Mouse (Mus musculus): ENCODE measurements around the gene Ezr. TPM values are rescaled to one million over a fixed set of nuclear protein-coding genes. Genes with fewer than 3 reads are reported as not detected.

The Ezr gene
- polyA plus RNA-seq, 1 experiment: 368 TPM

DNA sequence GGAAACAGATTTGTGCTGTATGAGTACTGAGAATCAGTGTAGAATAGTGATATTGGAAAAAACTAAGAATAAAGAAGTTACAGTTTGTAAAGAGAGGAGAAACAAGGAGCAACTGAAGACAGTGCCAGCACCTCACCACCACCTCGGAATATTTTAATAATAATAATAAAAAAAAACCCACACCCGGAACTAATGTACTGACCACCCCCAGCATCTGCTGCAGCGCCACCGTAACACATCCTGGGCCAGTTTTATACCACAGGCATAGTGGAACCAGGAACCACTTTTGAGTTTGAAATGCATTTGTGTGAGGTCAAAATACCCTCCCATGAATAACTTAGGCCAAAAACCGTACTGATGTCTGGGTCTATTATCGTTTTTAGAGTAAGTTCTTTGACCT is 1.3 kb downstream of the Ezr start:
- TF ChIP-seq POLR2A (IDR thresholded peaks at IDR 0.05; ENCODE audit: low read depth, low read length) (no peak), CTCF (IDR thresholded peaks at IDR 0.05; ENCODE audit: extremely low read depth, insufficient read length, insufficient replicate concordance, low read depth, low read length) (no peak)
- Histone ChIP-seq H3K27ac (ENCODE audit: insufficient read depth, low read depth, low read length) (peak overlapping the region; percentile 53), H3K36me3 (ENCODE audit: control insufficient read depth, insufficient read depth, low read length) (peaks cover 29% of the 10 kb centered on the region), H3K27me3 (ENCODE audit: control insufficient read depth, insufficient read depth, low read length) (no peaks in the 10 kb centered on the region), H3K4me1 (ENCODE audit: control insufficient read depth, insufficient read depth, insufficient read length, low read length) (peaks cover 10% of the 10 kb centered on the region), H3K4me3 (ENCODE audit: low read depth, low read length) (peak overlapping the region; percentile 14; the same call in 1 of the 2 replicates)
- 16% methylated on average over 6 of the region's 6 CpGs for WGBS

DNA sequence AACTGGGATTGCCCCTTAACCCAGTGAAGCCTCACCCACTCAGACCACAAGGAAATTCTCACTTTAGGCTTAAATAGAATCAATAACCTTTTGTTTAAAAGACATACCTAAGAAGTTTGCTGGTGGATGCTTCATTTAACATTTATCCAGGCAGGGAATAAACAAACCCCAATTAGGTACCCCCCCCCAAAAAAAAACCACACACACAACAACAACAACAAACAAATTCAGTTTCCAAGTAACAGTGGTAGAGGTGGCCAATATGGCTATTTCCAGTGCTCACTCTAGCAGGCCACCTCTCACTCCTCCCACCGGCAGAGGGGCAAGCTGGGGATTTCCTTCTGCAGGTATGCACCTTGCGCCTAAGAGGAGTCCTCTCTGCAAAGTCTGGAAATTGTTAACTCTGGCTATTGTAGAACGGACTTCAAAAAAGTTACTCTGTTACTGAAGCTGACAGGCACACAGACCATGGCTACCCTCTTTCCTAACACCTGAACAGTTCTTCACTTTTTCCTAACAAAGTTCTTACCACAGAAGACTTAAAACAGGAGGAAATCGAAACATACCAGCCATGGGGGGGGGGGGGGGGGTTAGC is 2.0 kb downstream of the Ezr start:
- peaks cover 29% of the 10 kb centered on the region for H3K36me3 ChIP-seq (ENCODE audit: control insufficient read depth, insufficient read depth, low read length)
- H3K4me1 ChIP-seq (ENCODE audit: control insufficient read depth, insufficient read depth, insufficient read length, low read length): peaks cover 13% of the 10 kb centered on the region
- 19% methylated on average over 4 of the region's 4 CpGs for WGBS
- H3K27ac ChIP-seq (ENCODE audit: insufficient read depth, low read depth, low read length): peak overlapping the region; percentile 90
- H3K4me3 ChIP-seq (ENCODE audit: low read depth, low read length): peak overlapping the region; percentile 68
- H3K27me3 ChIP-seq (ENCODE audit: control insufficient read depth, insufficient read depth, low read length): no peaks in the 10 kb centered on the region
- no peak for TF ChIP-seq POLR2A (IDR thresholded peaks at IDR 0.05; ENCODE audit: low read depth, low read length)
- no peak for TF ChIP-seq CTCF (IDR thresholded peaks at IDR 0.05; ENCODE audit: extremely low read depth, insufficient read length, insufficient replicate concordance, low read depth, low read length)

DNA sequence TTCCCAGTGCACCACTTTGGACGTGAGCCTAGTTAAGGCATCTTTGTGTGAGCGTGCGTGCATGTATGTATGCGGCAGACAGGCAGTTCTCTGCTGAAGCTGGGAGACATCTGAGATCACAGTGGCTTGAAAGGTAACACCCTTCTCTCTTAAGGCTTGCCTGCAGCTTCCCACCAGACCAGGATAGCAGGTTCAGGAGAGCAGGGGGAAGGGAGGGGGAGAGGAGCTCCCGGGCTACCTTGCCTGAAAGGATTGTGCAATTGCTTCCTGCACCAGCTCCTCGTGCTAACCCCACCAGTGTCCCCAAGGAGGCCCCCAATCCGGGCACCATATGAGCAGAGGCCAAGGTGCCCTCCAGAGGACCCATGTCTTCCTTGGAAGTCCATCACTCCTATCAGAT is 3.0 kb downstream of the Ezr start:
- Histone ChIP-seq H3K36me3 (ENCODE audit: control insufficient read depth, insufficient read depth, low read length) (peaks cover 35% of the 10 kb centered on the region), H3K4me3 (ENCODE audit: low read depth, low read length) (peak overlapping the region; percentile 63), H3K27me3 (ENCODE audit: control insufficient read depth, insufficient read depth, low read length) (no peaks in the 10 kb centered on the region), H3K27ac (ENCODE audit: insufficient read depth, low read depth, low read length) (peak overlapping the region; percentile 90), H3K4me1 (ENCODE audit: control insufficient read depth, insufficient read depth, insufficient read length, low read length) (peaks cover 18% of the 10 kb centered on the region)
- TF ChIP-seq CTCF (IDR thresholded peaks at IDR 0.05; ENCODE audit: extremely low read depth, insufficient read length, insufficient replicate concordance, low read depth, low read length) (no peak), POLR2A (IDR thresholded peaks at IDR 0.05; ENCODE audit: low read depth, low read length) (no peak)
- 17% methylated on average over 7 of the region's 7 CpGs for WGBS

DNA sequence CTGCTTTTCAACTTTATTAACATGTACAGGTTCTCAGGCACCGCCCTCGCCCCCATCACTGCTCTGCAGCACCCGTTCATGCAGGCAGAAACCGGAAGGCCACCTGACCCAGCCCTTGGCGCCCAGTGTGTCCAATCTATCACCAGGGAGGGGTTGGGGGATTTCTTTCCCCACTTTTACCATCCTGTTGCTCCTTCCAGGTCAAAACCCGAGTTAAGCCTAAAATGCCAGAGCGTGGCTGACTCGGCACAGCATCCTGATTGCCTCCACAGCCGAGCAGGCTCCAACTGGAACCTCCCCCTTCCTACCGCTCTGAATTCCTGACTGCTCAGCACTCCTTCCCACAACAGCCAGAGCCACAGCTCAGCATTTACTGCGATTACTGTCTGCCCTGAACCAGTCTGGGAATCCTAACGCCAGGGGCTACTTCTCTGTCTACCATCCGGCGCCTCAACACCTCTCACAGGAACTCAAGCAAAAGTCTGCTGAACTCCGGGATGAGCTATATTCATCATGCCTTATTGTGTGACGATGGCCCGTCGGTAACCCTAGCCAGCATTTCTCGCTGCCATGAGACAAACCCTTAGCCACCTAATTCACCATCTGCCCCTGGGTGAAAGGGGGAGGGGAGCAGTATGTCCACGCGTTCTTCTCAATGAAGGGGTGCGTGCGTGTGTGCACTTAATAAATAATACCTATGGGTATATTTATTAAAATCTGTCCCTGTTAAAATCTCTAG is 3.6 kb downstream of the Ezr start:
- Histone ChIP-seq H3K36me3 (ENCODE audit: control insufficient read depth, insufficient read depth, low read length) (peaks cover 38% of the 10 kb centered on the region), H3K27me3 (ENCODE audit: control insufficient read depth, insufficient read depth, low read length) (no peaks in the 10 kb centered on the region), H3K4me3 (ENCODE audit: low read depth, low read length) (peak overlapping the region; percentile 63), H3K27ac (ENCODE audit: insufficient read depth, low read depth, low read length) (peak overlapping the region; percentile 90), H3K4me1 (ENCODE audit: control insufficient read depth, insufficient read depth, insufficient read length, low read length) (peaks cover 16% of the 10 kb centered on the region)
- peak; percentile 31; the same call in 1 of the 2 replicates for TF ChIP-seq POLR2A (IDR thresholded peaks at IDR 0.05; ENCODE audit: low read depth, low read length)
- TF ChIP-seq CTCF (IDR thresholded peaks at IDR 0.05; ENCODE audit: extremely low read depth, insufficient read length, insufficient replicate concordance, low read depth, low read length): 0 out of 2 replicates have a peak, but pooled peaks have one; percentile 12
- WGBS: 7% methylated on average over 23 of the region's 23 CpGs

DNA sequence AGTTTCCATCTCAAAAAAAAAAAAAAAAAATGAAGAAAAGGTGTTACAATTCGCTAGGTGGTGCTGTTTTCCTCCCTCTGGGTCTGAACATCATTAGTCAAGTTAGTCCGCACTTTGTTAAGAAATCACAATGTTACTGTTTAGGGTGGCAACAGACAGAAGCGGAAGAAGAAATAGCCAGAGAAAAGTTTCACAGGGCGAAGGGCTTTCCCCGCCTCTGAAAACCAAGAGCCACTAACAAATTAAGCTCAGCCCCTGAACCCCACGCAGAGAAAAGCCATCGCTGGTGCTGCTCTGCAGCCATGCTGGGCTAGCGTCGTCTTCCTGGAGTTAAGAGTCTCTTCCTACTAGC is 4.3 kb downstream of the Ezr start:
- under 1% methylated on average over 9 of the region's 9 CpGs for WGBS

DNA sequence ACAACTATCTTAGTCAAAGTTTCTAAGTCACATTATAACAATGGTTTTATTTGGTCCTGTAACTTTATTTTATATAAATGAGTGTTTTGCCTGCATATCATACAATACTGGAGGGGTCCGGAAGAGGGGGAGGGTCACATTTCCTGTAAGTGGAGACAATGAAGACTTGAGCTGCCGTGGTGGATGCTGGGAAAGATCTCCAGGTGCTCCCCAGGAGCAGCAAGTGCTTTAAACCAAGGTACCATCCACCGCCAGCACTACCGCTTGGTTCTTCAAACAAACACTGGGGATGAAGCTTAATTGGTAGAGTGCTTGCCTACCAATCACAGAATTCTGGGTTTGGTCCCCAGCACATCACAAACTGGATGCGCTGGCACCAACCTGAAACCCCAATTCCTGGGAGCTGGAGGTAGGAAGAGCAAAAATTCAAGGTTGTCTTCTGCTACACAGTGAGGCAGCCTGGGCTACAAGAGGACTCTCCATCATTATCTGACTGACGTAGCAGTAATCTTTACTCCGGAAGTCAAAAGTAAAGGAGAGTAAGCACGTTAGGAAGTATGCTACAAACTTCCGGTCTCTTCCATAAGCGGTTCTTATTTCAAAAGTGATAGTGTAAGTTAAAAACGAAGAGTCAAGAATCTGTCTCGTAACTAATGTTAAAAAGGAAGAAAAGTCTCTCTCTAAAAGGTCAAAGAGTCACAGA is 4.8 kb downstream of the Ezr start:
- no peaks in the 10 kb centered on the region for H3K27me3 ChIP-seq (ENCODE audit: control insufficient read depth, insufficient read depth, low read length)
- TF ChIP-seq CTCF (IDR thresholded peaks at IDR 0.05; ENCODE audit: extremely low read depth, insufficient read length, insufficient replicate concordance, low read depth, low read length): no peak
- no peak for TF ChIP-seq POLR2A (IDR thresholded peaks at IDR 0.05; ENCODE audit: low read depth, low read length)
- H3K36me3 ChIP-seq (ENCODE audit: control insufficient read depth, insufficient read depth, low read length): peaks cover 41% of the 10 kb centered on the region
- 50% methylated on average over 12 of the region's 12 CpGs for WGBS
- peaks cover 23% of the 10 kb centered on the region for H3K4me1 ChIP-seq (ENCODE audit: control insufficient read depth, insufficient read depth, insufficient read length, low read length)
- peak overlapping the region; percentile 45 for H3K4me3 ChIP-seq (ENCODE audit: low read depth, low read length)
- peak overlapping the region; percentile 90 for H3K27ac ChIP-seq (ENCODE audit: insufficient read depth, low read depth, low read length)

More for the DNA sequence above, 4.3 kb downstream of the Ezr start:
- Histone ChIP-seq H3K27ac (ENCODE audit: insufficient read depth, low read depth, low read length) (peak overlapping the region; percentile 90), H3K36me3 (ENCODE audit: control insufficient read depth, insufficient read depth, low read length) (peaks cover 40% of the 10 kb centered on the region), H3K4me1 (ENCODE audit: control insufficient read depth, insufficient read depth, insufficient read length, low read length) (peaks cover 23% of the 10 kb centered on the region), H3K27me3 (ENCODE audit: control insufficient read depth, insufficient read depth, low read length) (no peaks in the 10 kb centered on the region), H3K4me3 (ENCODE audit: low read depth, low read length) (peak overlapping the region; percentile 63)
- TF ChIP-seq CTCF (IDR thresholded peaks at IDR 0.05; ENCODE audit: extremely low read depth, insufficient read length, insufficient replicate concordance, low read depth, low read length) (no peak), POLR2A (IDR thresholded peaks at IDR 0.05; ENCODE audit: low read depth, low read length) (no peak)

DNA sequence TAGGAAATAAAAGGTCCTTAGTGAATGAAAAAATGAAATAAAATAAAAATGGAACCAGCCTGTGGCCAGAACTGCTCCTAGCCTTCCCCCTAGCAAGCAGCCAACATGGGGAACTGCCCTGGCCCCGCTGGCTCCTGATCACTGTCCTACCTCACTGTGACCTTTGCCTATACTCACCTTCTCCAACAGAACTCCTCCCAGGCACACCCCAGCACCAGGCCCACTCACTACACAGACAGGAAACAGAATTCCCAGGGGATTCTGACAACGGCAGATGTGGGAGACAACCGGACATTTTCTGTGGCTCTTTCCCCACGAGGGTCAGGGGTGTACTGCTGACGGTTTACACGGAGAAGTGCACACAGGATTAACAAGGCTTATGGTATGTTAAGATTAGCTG is 5.5 kb downstream of the Ezr start:
- WGBS: 38% methylated on average over 6 of the region's 6 CpGs
- Histone ChIP-seq H3K27me3 (ENCODE audit: control insufficient read depth, insufficient read depth, low read length) (no peaks in the 10 kb centered on the region), H3K27ac (ENCODE audit: insufficient read depth, low read depth, low read length) (peak overlapping the region; percentile 42), H3K36me3 (ENCODE audit: control insufficient read depth, insufficient read depth, low read length) (peaks cover 47% of the 10 kb centered on the region), H3K4me1 (ENCODE audit: control insufficient read depth, insufficient read depth, insufficient read length, low read length) (peaks cover 23% of the 10 kb centered on the region), H3K4me3 (ENCODE audit: low read depth, low read length) (peak overlapping the region; percentile 43)
- TF ChIP-seq POLR2A (IDR thresholded peaks at IDR 0.05; ENCODE audit: low read depth, low read length) (no peak), CTCF (IDR thresholded peaks at IDR 0.05; ENCODE audit: extremely low read depth, insufficient read length, insufficient replicate concordance, low read depth, low read length) (no peak)
